Mouse (Mus musculus) limb, embryonic 14.5 days (tissue): ENCODE results near the gene Flt1. TPM values are rescaled to one million over a fixed set of nuclear protein-coding genes. Genes with fewer than 3 reads are reported as not detected.

ENCODE experiments used
- ATAC-seq: fragments of 200-750 bp; cut with Nextera tagmentation; 2 replicates; pipeline ENCODE4 v1.8.0; 2017; ENCODE audit warnings: low read depth, moderate number of reproducible peaks, moderate TSS enrichment; ENCODE audit not compliant: low FRiP score
- DNase-seq: peaks from one replicate; pipeline ENCODE4 v3.0.0-alpha.2; 2015; ENCODE audit warnings: low spot score
- H3K27ac ChIP-seq: fragments of 300-500 bp; sonication (generic); replicated peaks from 2 replicates; pipeline ENCODE4 v1.5.1; 2014; ENCODE audit warnings: low read depth, mild to moderate bottlenecking, low read length, moderate library complexity, mixed read lengths
- H3K27me3 ChIP-seq: fragments of 300-500 bp; sonication (generic); 2 replicates; pipeline ENCODE4 v1.6.1; 2014; ENCODE audit warnings: low read length, mixed read lengths; ENCODE audit not compliant: control insufficient read depth, insufficient read depth
- H3K36me3 ChIP-seq: fragments of 300-500 bp; sonication (generic); 2 replicates; pipeline ENCODE4 v1.6.1; 2014; ENCODE audit warnings: mild to moderate bottlenecking, low read length, moderate library complexity, mixed read lengths; ENCODE audit not compliant: control insufficient read depth, insufficient read depth
- H3K4me1 ChIP-seq: fragments of 300-500 bp; sonication (generic); 2 replicates; pipeline ENCODE4 v1.6.1; 2014; ENCODE audit warnings: antibody characterized with exemption, low read length, mixed read lengths; ENCODE audit not compliant: control insufficient read depth, insufficient read depth
- H3K4me2 ChIP-seq: fragments of 300-500 bp; sonication (generic); replicated peaks from 2 replicates; pipeline ENCODE4 v1.6.1; 2014; ENCODE audit warnings: low read depth, mild to moderate bottlenecking, low read length, moderate library complexity; ENCODE audit not compliant: severe bottlenecking
- H3K4me3 ChIP-seq: fragments of 300-500 bp; sonication (generic); replicated peaks from 2 replicates; pipeline ENCODE4 v1.5.1; 2014; ENCODE audit warnings: low read length
- H3K9ac ChIP-seq: fragments of 300-500 bp; sonication (generic); 2 replicates; pipeline ENCODE4 v1.6.1; 2014; ENCODE audit warnings: mild to moderate bottlenecking, low read depth, low read length, moderate library complexity; ENCODE audit not compliant: severe bottlenecking
- H3K9me3 ChIP-seq: fragments of 300-500 bp; sonication (generic); 2 replicates; pipeline ENCODE4 v1.6.1; 2016; ENCODE audit warnings: low read length; ENCODE audit not compliant: control insufficient read depth
- POLR2A ChIP-seq: fragments of 200-500 bp; IDR thresholded peaks from 2 replicates; pipeline ENCODE4 v1.8.0; 2012; ENCODE audit warnings: inconsistent platforms, mild to moderate bottlenecking, moderate library complexity, borderline replicate concordance; ENCODE audit not compliant: insufficient read depth, insufficient read length; ENCODE audit errors: extremely low read depth
- WGBS: fragments of 180-500 bp; shearing (Covaris S2); extraction: QIAGEN DNeasy Blood & Tissue Kit; methylation state at CpG from one replicate; pipeline ENCODE4 v1.1.7; 2014; 5-methylcytosine and 5-hydroxymethylcytosine counted together
- polyA plus RNA-seq, 2 experiments: library from polyadenylated mRNA; depleted of rRNA in 1 of 2; stranded (reverse) in 1 of 2; unstranded in 1 of 2; fragments of >200 nt; fragmentation: Nextera tagmentation in 1 of 2; extraction: Ambion mirVana in 1 of 2; gene quantifications; 2 replicates each; pipeline versions ENCODE4 v1.2.1 to v1.2.3; 2012 to 2014

Flt1 gene
- polyA plus RNA-seq, 2 experiments = 6.3 to 12.3 TPM

GRCm38 (mm10) chr5:147542291-147542690 is 183.5 kb downstream of the Flt1 start:
- no peak overlapping the region for H3K4me3 ChIP-seq
- TF ChIP-seq POLR2A = no peak
- no peak for ATAC-seq
- H3K9ac ChIP-seq = no peak overlapping the region
- H3K4me2 ChIP-seq = no peak overlapping the region
- 66% methylated on average over 6 of the region's 6 CpGs for WGBS
- H3K36me3 ChIP-seq = peaks cover 73% of the 10 kb centered on the region
- no peaks in the 10 kb centered on the region for H3K4me1 ChIP-seq
- no peaks in the 10 kb centered on the region for H3K9me3 ChIP-seq
- H3K27me3 ChIP-seq = no peaks in the 10 kb centered on the region
- DNase-seq = no peak
- no peak overlapping the region for H3K27ac ChIP-seq

DNA sequence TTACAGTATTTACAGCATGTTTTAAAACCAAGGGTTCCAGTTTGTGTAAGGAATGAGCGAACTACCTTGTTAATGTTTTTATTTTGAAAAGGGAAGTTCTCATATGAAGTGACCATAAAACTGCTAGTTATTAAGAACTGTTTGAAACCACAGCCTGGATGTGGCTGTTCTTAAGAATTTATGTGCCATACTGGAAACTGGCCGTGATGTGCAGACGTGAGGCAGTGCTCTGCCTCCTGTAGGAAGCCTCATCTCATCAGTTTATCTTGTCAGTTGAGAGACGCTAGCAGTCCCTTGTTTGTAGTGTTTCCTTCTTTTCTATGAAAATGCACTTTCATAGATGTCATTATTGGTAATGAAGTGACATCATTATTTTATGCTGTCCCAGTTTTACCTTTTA is 186.0 kb downstream of the Flt1 start:
- H3K9ac ChIP-seq = no peak overlapping the region
- H3K4me2 ChIP-seq = no peak overlapping the region
- ATAC-seq (no peak), DNase-seq (no peak)
- no peaks in the 10 kb centered on the region for H3K27me3 ChIP-seq
- peaks cover 69% of the 10 kb centered on the region for H3K36me3 ChIP-seq
- WGBS = 66% methylated on average over 4 of the region's 4 CpGs
- H3K9me3 ChIP-seq = no peaks in the 10 kb centered on the region
- TF ChIP-seq POLR2A = no peak
- H3K4me3 ChIP-seq = no peak overlapping the region
- no peak overlapping the region for H3K27ac ChIP-seq
- H3K4me1 ChIP-seq = no peaks in the 10 kb centered on the region

DNA sequence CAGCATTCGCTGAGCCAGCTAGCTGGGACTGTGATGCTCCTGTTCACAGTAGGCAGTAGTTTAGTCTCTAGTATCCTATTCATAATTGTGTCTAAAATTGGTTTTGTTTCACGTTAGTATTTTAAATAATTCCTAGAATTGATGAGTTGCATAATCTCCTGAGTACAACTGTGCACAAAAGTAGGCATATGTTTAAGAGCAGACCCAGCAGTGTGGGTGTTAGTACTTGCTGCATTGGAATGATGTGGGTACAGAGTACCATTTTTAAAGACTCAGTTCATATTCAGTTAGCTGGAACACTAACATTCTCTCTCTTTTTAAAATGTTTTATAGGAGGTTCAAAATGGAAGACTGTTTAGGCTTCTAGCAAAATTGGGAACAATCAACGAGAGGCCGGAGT is 186.4 kb downstream of the Flt1 start:
- DNase-seq = no peak
- no peak overlapping the region for H3K4me2 ChIP-seq
- 82% methylated on average over 4 of the region's 4 CpGs for WGBS
- no peak overlapping the region for H3K9ac ChIP-seq
- no peaks in the 10 kb centered on the region for H3K4me1 ChIP-seq
- no peaks in the 10 kb centered on the region for H3K27me3 ChIP-seq
- H3K36me3 ChIP-seq = peaks cover 68% of the 10 kb centered on the region
- no peak for TF ChIP-seq POLR2A
- H3K4me3 ChIP-seq = no peak overlapping the region
- H3K27ac ChIP-seq = no peak overlapping the region
- ATAC-seq = no peak
- no peaks in the 10 kb centered on the region for H3K9me3 ChIP-seq

DNA sequence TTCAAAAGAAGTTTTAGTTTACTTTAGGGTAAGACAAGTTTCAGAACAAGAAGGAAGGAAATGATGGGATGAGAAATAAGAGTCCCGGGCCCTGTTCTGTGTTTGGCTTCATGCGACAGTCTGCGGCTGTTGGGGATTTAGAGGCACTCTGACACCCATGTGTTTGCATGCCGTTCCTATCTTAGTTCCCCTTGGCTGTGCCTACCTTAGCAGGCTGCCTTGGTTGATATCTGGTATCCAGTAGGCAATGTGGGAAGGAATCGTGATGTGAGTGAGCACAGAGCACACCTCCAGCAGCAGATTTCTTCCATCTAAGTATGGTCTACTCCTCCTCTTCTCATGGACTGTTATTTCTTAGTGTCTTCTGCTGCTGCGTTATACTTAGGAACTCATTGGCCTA is 193.8 kb downstream of the Flt1 start:
- Histone ChIP-seq H3K27me3 (no peaks in the 10 kb centered on the region), H3K4me2 (no peak overlapping the region), H3K9ac (no peak overlapping the region), H3K36me3 (peaks cover 54% of the 10 kb centered on the region), H3K27ac (no peak overlapping the region), H3K9me3 (no peaks in the 10 kb centered on the region), H3K4me3 (no peak overlapping the region), H3K4me1 (no peaks in the 10 kb centered on the region)
- 93% methylated on average over 6 of the region's 6 CpGs for WGBS
- no peak for TF ChIP-seq POLR2A
- ATAC-seq (no peak), DNase-seq (no peak)

DNA sequence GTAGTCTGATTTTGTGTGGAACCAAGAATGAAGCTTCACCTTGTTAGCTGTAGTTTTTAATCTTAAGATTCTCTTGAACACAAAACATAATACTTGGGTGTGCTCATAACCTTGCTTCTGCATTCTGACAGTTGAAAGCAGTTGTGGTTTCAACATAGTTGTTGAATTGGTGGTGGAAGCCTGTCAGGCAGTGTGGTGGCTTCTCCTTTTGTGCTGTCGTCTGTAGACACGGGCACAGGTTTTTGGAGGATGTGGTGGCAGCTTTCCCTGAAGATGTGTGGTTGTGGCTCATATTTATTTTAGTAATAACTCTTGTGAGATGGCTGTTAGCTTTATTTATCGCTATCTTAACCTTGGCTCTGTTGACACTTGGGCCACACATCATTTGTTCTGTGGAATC is 198.0 kb downstream of the Flt1 start:
- no peak overlapping the region for H3K4me2 ChIP-seq
- H3K36me3 ChIP-seq = peaks cover 63% of the 10 kb centered on the region
- H3K27ac ChIP-seq = no peak overlapping the region
- no peak for ATAC-seq
- WGBS = 97% methylated on average over 3 of the region's 3 CpGs
- no peak overlapping the region for H3K9ac ChIP-seq
- no peaks in the 10 kb centered on the region for H3K27me3 ChIP-seq
- H3K4me1 ChIP-seq = no peaks in the 10 kb centered on the region
- no peak for DNase-seq
- TF ChIP-seq POLR2A = no peak
- no peak overlapping the region for H3K4me3 ChIP-seq
- H3K9me3 ChIP-seq = no peaks in the 10 kb centered on the region

GRCm38 (mm10) chr5:147527006-147527405 is 198.8 kb downstream of the Flt1 start:
- ATAC-seq (no peak), DNase-seq (no peak)
- Histone ChIP-seq H3K9me3 (no peaks in the 10 kb centered on the region), H3K4me3 (no peak overlapping the region), H3K9ac (no peak overlapping the region), H3K4me2 (no peak overlapping the region), H3K27me3 (no peaks in the 10 kb centered on the region), H3K36me3 (peaks cover 70% of the 10 kb centered on the region), H3K4me1 (no peaks in the 10 kb centered on the region), H3K27ac (no peak overlapping the region)
- no peak for TF ChIP-seq POLR2A
- WGBS = 83% methylated on average over 6 of the region's 6 CpGs

Other genes starting within 250 kb of the Flt1 start
- gene Pomp, start 134.4 kb upstream of the Flt1 start, polyA plus RNA-seq (2012; rRNA removed) = 189 and 270 TPM in 2 replicates
- 463 and 484 TPM in 2 replicates for gene Pomp, start 134.4 kb upstream of the Flt1 start, polyA plus RNA-seq (2014; fragmentation: Nextera tagmentation; extraction: Ambion mirVana)
- gene Slc46a3, start 168.8 kb upstream of the Flt1 start, polyA plus RNA-seq (2012; rRNA removed) = 3.4 TPM in 2 replicates
- 2.9 and 3.0 TPM in 2 replicates for gene Slc46a3, start 168.8 kb upstream of the Flt1 start, polyA plus RNA-seq (2014; fragmentation: Nextera tagmentation; extraction: Ambion mirVana)
- 3.0 and 3.2 TPM in 2 replicates for gene Mtus2, start 231.3 kb upstream of the Flt1 start, polyA plus RNA-seq (2012; rRNA removed)
- 5.5 and 6.8 TPM in 2 replicates for gene Mtus2, start 231.3 kb upstream of the Flt1 start, polyA plus RNA-seq (2014; fragmentation: Nextera tagmentation; extraction: Ambion mirVana)